Mouse (Mus musculus) monocyte, adult 2 months (primary cell): ENCODE data around the gene Fam32a.

ENCODE experiments used
- DNase-seq, 2 experiments: peaks; one replicate each; pipeline ENCODE4 v3.0.0; 2022; ENCODE audit warnings: low spot score in 2 of 2, low read depth in 1 of 2

Fam32a gene

GRCm38 (mm10) chr8:72239499-72240402 is 20.2 kb downstream of the Fam32a start, which contains the start of gene Ap1m1:
Gene Ap1m1 (plus strand): TSS chr8:72240018.
- peak; percentile 94 to 95 for DNase-seq

- DNase-seq = peak in 1 of 2 experiments; percentile 20
These were observed 20.9 kb downstream of the Fam32a start for GRCm38 (mm10) chr8:72240403-72240763.

- no peak for DNase-seq
These were observed 21.4 kb downstream of the Fam32a start for GRCm38 (mm10) chr8:72240951-72241350.

- no peak for DNase-seq
These were observed 22.7 kb downstream of the Fam32a start for GRCm38 (mm10) chr8:72242226-72242625.

- no peak for DNase-seq
These were observed 25.1 kb downstream of the Fam32a start for GRCm38 (mm10) chr8:72244610-72245009.

- no peak for DNase-seq
These were observed 37.8 kb downstream of the Fam32a start for GRCm38 (mm10) chr8:72257171-72257901.

GRCm38 (mm10) chr8:72257902-72258238 is 38.3 kb downstream of the Fam32a start:
- no peak for DNase-seq

- no peak for DNase-seq
These were observed 40.3 kb downstream of the Fam32a start for GRCm38 (mm10) chr8:72259862-72260261.

GRCm38 (mm10) chr8:72260585-72260984 is 41.1 kb downstream of the Fam32a start:
- DNase-seq = no peak

GRCm38 (mm10) chr8:72261019-72261418 is 41.5 kb downstream of the Fam32a start:
- peak; percentile 26 to 47 for DNase-seq

- no peak for DNase-seq
These were observed 41.9 kb downstream of the Fam32a start for GRCm38 (mm10) chr8:72261431-72261830.

- DNase-seq = no peak
These were observed 42.3 kb downstream of the Fam32a start for GRCm38 (mm10) chr8:72261872-72262271.

GRCm38 (mm10) chr8:72262756-72263155 is 43.2 kb downstream of the Fam32a start:
- DNase-seq = no peak

- no peak for DNase-seq
These were observed 43.9 kb downstream of the Fam32a start for GRCm38 (mm10) chr8:72263451-72263850.

- DNase-seq = no peak
These were observed 45.8 kb downstream of the Fam32a start for GRCm38 (mm10) chr8:72265342-72265741.

- DNase-seq = no peak
These were observed 47.1 kb downstream of the Fam32a start for GRCm38 (mm10) chr8:72266671-72267070.

GRCm38 (mm10) chr8:72267106-72267505 is 47.6 kb downstream of the Fam32a start:
- no peak for DNase-seq

GRCm38 (mm10) chr8:72268356-72268755 is 48.8 kb downstream of the Fam32a start:
- peak; percentile 12 to 42 for DNase-seq

GRCm38 (mm10) chr8:72270606-72271005 is 51.1 kb downstream of the Fam32a start:
- DNase-seq = no peak

- DNase-seq = no peak
These were observed 51.6 kb downstream of the Fam32a start for GRCm38 (mm10) chr8:72271051-72271660.

GRCm38 (mm10) chr8:72271691-72272090 is 52.2 kb downstream of the Fam32a start:
- no peak for DNase-seq

GRCm38 (mm10) chr8:72272361-72272760 is 52.8 kb downstream of the Fam32a start:
- DNase-seq = peak; percentile 47 to 64
